Mouse (Mus musculus): ENCODE results near the gene Mfsd2b.

The Mfsd2b gene

DNA sequence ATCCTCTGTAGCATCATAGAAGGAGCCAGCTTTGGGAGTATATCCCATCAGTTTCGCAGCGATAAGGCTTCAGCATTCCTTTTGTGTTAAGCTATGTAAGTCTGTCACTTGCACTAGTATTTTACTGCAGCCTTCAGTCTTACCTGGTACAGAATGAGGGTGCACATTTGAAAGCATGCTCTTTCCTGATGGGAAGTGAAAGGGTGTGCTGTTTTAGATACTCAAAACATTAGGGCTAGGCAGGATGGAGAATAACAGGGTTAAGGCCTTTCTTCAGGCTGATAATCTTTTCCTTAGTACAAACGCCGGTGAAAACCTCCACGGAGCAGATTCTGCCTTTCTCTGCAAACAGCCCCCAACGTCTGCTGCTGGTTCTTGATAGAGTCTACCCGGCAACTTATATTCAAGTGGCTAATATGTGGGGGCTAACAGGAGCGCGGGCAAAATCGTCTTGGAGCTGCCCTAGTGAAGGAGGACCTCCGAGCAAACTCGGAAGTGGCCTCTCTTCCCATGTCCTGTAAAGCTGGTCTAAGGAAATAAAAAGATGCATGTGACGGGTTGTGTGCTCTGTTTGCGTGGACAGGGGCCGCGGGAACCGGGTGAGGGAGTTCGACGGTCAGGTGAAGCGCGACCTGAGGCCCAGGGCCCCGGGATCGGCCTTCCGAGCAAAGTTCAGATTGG, 57.3 kb downstream of the Mfsd2b start:
- in situ Hi-C loops (cut with MboI; ENCODE audit: low sequenced_read_pairs): no loop called here

DNA sequence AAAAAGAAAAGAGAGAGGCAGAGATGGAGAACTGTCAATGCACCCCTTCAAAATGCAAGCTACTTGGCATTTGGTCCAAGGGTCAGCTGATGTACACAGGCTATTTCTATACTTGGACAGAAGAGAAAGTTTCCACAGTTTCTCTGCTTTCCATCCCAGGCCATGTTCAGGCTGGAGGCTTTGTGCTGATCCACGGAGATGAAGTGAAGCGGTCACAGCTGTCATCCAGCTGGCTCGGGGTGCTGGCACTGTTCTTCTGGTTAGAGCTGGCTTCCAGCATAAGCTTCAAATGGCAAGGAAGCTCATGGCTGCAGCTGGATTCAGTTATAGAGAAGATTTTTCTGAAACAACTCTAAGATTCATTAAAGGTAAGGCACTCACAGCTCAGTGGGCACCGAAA, 60.5 kb downstream of the Mfsd2b start:
- in situ Hi-C loops (cut with MboI; ENCODE audit: low sequenced_read_pairs): no loop called here

Data from CH12F3 (cell line).